ENCODE assay signal across 11 mouse cellular contexts in the genomic region with DNA sequence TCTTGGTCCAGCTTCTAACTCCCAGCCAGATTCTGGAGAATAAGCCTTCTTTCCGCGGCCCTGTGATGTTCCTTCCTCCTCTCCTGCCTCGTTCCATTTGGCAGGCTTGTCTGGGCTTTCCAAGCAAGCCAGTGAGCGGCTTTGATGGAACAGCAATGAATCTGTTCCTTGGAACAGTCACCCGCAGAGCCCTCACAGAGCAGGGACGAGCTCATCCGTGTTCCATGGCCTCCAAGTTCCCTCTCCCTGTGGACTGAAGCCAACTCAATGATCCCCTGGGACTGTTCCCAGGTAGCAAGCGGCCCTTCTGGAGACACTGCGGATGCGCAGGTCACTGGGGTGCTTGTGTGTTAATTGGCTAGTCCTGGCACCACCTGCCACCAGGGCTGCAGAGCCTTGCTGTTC. TPM values are rescaled to one million over a fixed set of nuclear protein-coding genes. Genes with fewer than 3 reads are reported as not detected.
DNase-seq lines count a peak whose midpoint lies in the region; ATAC-seq and TF ChIP-seq lines count a peak whose summit lies in the region.
"Had no signal": no experiment of that assay in that cellular context is flagged by ENCODE, and none has a peak within 500 bp of the region (broad histone marks: within the 10 kb centered on the region; RNA-seq: fewer than 3 reads in every experiment).

No protein-coding gene starts in this region.

- no peak overlapping the region for H3K9ac ChIP-seq in kidney, embryonic 16.5 days (replicated peaks; ENCODE audit: low read length)
- no peak overlapping the region for H3K9ac ChIP-seq in embryonic facial prominence, embryonic 15.5 days
- H3K9ac ChIP-seq in midbrain, postnatal 0 days (replicated peaks; ENCODE audit: low read length, poor library complexity, severe bottlenecking): no peak overlapping the region
- H3K9ac ChIP-seq: limb, embryonic 13.5 days had no signal

- H3K4me3 ChIP-seq in kidney, adult 2 months (ENCODE audit: insufficient read depth, low read depth, low read length): no peak overlapping the region
- H3K4me3 ChIP-seq in kidney, embryonic 16.5 days (ENCODE audit: low read length): no peak overlapping the region
- H3K4me3 ChIP-seq in embryonic facial prominence, embryonic 15.5 days (replicated peaks): no peak overlapping the region
- H3K4me3 ChIP-seq in olfactory bulb, adult 2 months (ENCODE audit: insufficient read depth, low read depth, low read length): no peak overlapping the region
- no peak overlapping the region for H3K4me3 ChIP-seq in midbrain, postnatal 0 days (ENCODE audit: low read depth, low read length)
- H3K4me3 ChIP-seq: hindbrain, embryonic 10.5 days; limb, embryonic 13.5 days had no signal

- WGBS in kidney, adult 2 months: 46% methylated on average over 10 of the region's 10 CpGs
- 71% methylated on average over 10 of the region's 10 CpGs for WGBS in kidney, embryonic 16.5 days
- 80% methylated on average over 10 of the region's 10 CpGs for WGBS in embryonic facial prominence, embryonic 15.5 days
- WGBS in olfactory bulb, adult 2 months: 48% methylated on average over 10 of the region's 10 CpGs
- WGBS in midbrain, postnatal 0 days: 79% methylated on average over 10 of the region's 10 CpGs

- peak; percentile 92 for DNase-seq in kidney, adult 2 months
- DNase-seq in cerebellum, adult 11-12 months: peak; percentile 86
- DNase-seq in ovary, adult 18-20 months (ENCODE audit: low spot score): no peak
- DNase-seq in midbrain, postnatal 0 days (ENCODE audit: low spot score): no peak
- DNase-seq: adrenal gland, postnatal 14 days; lung, postnatal 4 days had no signal

- H3K36me3 ChIP-seq in kidney, adult 2 months (ENCODE audit: control insufficient read depth, insufficient read depth, low read length): no peaks in the 10 kb centered on the region
- H3K36me3 ChIP-seq in kidney, embryonic 16.5 days (ENCODE audit: insufficient read depth, low read length): no peaks in the 10 kb centered on the region
- no peaks in the 10 kb centered on the region for H3K36me3 ChIP-seq in embryonic facial prominence, embryonic 15.5 days
- H3K36me3 ChIP-seq in midbrain, postnatal 0 days (ENCODE audit: insufficient read depth, low read length): no peaks in the 10 kb centered on the region
- H3K36me3 ChIP-seq: hindbrain, embryonic 10.5 days; limb, embryonic 13.5 days had no signal

- no peak for TF ChIP-seq POLR2A in kidney, adult 2 months (IDR thresholded peaks at IDR 0.05; ENCODE audit: low read depth, low read length)
- TF ChIP-seq POLR2A in olfactory bulb, adult 2 months (IDR thresholded peaks at IDR 0.05; ENCODE audit: insufficient read depth, low read depth, low read length): no peak

- no peaks in the 10 kb centered on the region for H3K27me3 ChIP-seq in kidney, adult 2 months (replicated peaks; ENCODE audit: control insufficient read depth, insufficient read depth, low read length)
- H3K27me3 ChIP-seq in kidney, embryonic 16.5 days (ENCODE audit: insufficient read depth, low read length): no peaks in the 10 kb centered on the region
- H3K27me3 ChIP-seq in embryonic facial prominence, embryonic 15.5 days: no peaks in the 10 kb centered on the region
- no peaks in the 10 kb centered on the region for H3K27me3 ChIP-seq in midbrain, postnatal 0 days (ENCODE audit: insufficient read depth, low read length)
- H3K27me3 ChIP-seq: limb, embryonic 13.5 days had no signal

- H3K4me2 ChIP-seq in kidney, embryonic 16.5 days (replicated peaks; ENCODE audit: low read depth, low read length): no peak overlapping the region
- H3K4me2 ChIP-seq in embryonic facial prominence, embryonic 15.5 days (replicated peaks): no peak overlapping the region
- no peak overlapping the region for H3K4me2 ChIP-seq in midbrain, postnatal 0 days (ENCODE audit: low read depth, low read length, poor library complexity, severe bottlenecking)
- H3K4me2 ChIP-seq: limb, embryonic 13.5 days had no signal

- no peak for ATAC-seq in kidney, embryonic 16.5 days (ENCODE audit: low FRiP score, low TSS enrichment)
- ATAC-seq in embryonic facial prominence, embryonic 15.5 days (ENCODE audit: insufficient number of reproducible peaks, low FRiP score, low TSS enrichment, low read depth): peak; percentile 47; the same call in 1 of the 2 replicates
- no peak for ATAC-seq in midbrain, postnatal 0 days (ENCODE audit: low FRiP score)

- TF ChIP-seq CTCF in kidney, adult 2 months (conservative IDR thresholded peaks at IDR 0.05; ENCODE audit: insufficient read depth, insufficient read length, low read depth, low read length): no peak
- TF ChIP-seq CTCF in olfactory bulb, adult 2 months (IDR thresholded peaks at IDR 0.05; ENCODE audit: insufficient read depth, low read depth, low read length): no peak
- TF ChIP-seq CTCF in midbrain, postnatal 0 days (IDR thresholded peaks at IDR 0.05): no peak

- H3K27ac ChIP-seq in kidney, adult 2 months (ENCODE audit: insufficient read depth, low read depth, low read length): peak overlapping the region; percentile 7; the same call in 1 of the 2 replicates
- H3K27ac ChIP-seq in kidney, embryonic 16.5 days (ENCODE audit: low read length): no peak overlapping the region
- no peak overlapping the region for H3K27ac ChIP-seq in embryonic facial prominence, embryonic 15.5 days (replicated peaks)
- peak overlapping the region; percentile 48 for H3K27ac ChIP-seq in olfactory bulb, adult 2 months (ENCODE audit: insufficient read depth, low read depth, low read length)
- H3K27ac ChIP-seq in midbrain, postnatal 0 days (ENCODE audit: low read depth, low read length): no peak overlapping the region
- H3K27ac ChIP-seq: hindbrain, embryonic 10.5 days; limb, embryonic 13.5 days had no signal

- H3K9me3 ChIP-seq in kidney, embryonic 16.5 days (ENCODE audit: low read length): no peaks in the 10 kb centered on the region
- no peaks in the 10 kb centered on the region for H3K9me3 ChIP-seq in embryonic facial prominence, embryonic 15.5 days (replicated peaks)
- no peaks in the 10 kb centered on the region for H3K9me3 ChIP-seq in midbrain, postnatal 0 days (ENCODE audit: low read length)
- H3K9me3 ChIP-seq: hindbrain, embryonic 10.5 days; limb, embryonic 13.5 days had no signal

- H3K4me1 ChIP-seq in kidney, adult 2 months (ENCODE audit: control insufficient read depth, insufficient read depth, low read length): peaks cover 40% of the 10 kb centered on the region
- peaks cover 30% of the 10 kb centered on the region for H3K4me1 ChIP-seq in kidney, embryonic 16.5 days (ENCODE audit: insufficient read depth, low read length)
- H3K4me1 ChIP-seq in embryonic facial prominence, embryonic 15.5 days: peaks cover 2% of the 10 kb centered on the region; the same call in 1 of the 2 replicates
- peaks cover 43% of the 10 kb centered on the region for H3K4me1 ChIP-seq in olfactory bulb, adult 2 months (ENCODE audit: control insufficient read depth, insufficient read depth, low read length)
- H3K4me1 ChIP-seq in midbrain, postnatal 0 days (ENCODE audit: insufficient read depth, low read length): no peaks in the 10 kb centered on the region
- H3K4me1 ChIP-seq: limb, embryonic 13.5 days had no signal

RNA-seq across cellular contexts. Expression of a gene that starts 21.7 kb away (rescaled TPM):
- 87.8 and 93.2 TPM in 2 replicates for polyA plus RNA-seq in kidney, adult 2 months (2012; rRNA removed)
- 28.8 and 29.0 TPM in 2 replicates for polyA plus RNA-seq in kidney, embryonic 16.5 days (2015; fragmentation: Nextera tagmentation; extraction: Ambion mirVana)
- polyA plus RNA-seq in embryonic facial prominence, embryonic 15.5 days (2015; fragmentation: Nextera tagmentation; extraction: Ambion mirVana): 9.4 and 11.1 TPM in 2 replicates
- polyA plus RNA-seq in olfactory bulb, adult 2 months (2012; ENCODE audit: insufficient read depth, insufficient read length, low replicate concordance, missing spikeins): 104 TPM in 1 of 2 replicates, not detected in the other
- 19.3 and 19.8 TPM in 2 replicates for total RNA-seq in midbrain, postnatal 0 days (2014; rRNA removed)
- polyA plus RNA-seq in midbrain, postnatal 0 days (2015; fragmentation: Nextera tagmentation; extraction: Ambion mirVana): 13.6 and 13.7 TPM in 2 replicates

Comparison
In these comparisons a context has a peak if more than half of its experiments do, and no peak if none do; other contexts are left out.
1. H3K27ac ChIP-seq: peak in kidney, adult 2 months (single experiment) and olfactory bulb, adult 2 months (single experiment); none in kidney, embryonic 16.5 days (single experiment), embryonic facial prominence, embryonic 15.5 days (single experiment) and midbrain, postnatal 0 days (single experiment).
2. DNase-seq: peak in kidney, adult 2 months (single experiment) and cerebellum, adult 11-12 months (single experiment); none in ovary, adult 18-20 months (single experiment) and midbrain, postnatal 0 days (single experiment).